Mouse (Mus musculus) MEL (cell line): Measurements from ENCODE around the gene Frmd4b. TPM values are rescaled to one million over a fixed set of nuclear protein-coding genes. Genes with fewer than 3 reads are reported as not detected.

ENCODE experiments used
- DNase-seq: peaks from one replicate; pipeline ENCODE4 v3.0.0; 2011; ENCODE audit warnings: low read depth, low spot score
- H3K27ac ChIP-seq: 2 replicates; pipeline ENCODE4 v1.5.1; 2012; ENCODE audit warnings: low read depth, mild to moderate bottlenecking, control low read depth, low read length, moderate library complexity; ENCODE audit not compliant: control insufficient read depth
- H3K27me3 ChIP-seq, 2 experiments: fragments of 150-350 bp in 1 of 2; sonication (generic) in 1 of 2; 2 replicates each; pipeline ENCODE4 v1.6.1; 2012; ENCODE audit warnings: low read length in 2 of 2, mild to moderate bottlenecking in 2 of 2, improper control_type of control experiment in 1 of 2, moderate library complexity in 1 of 2; ENCODE audit not compliant: insufficient read depth in 2 of 2, control insufficient read depth in 1 of 2
- H3K36me3 ChIP-seq, 2 experiments: 2 replicates each; pipeline ENCODE4 v1.6.1; 2012 to 2014; ENCODE audit warnings: low read length in 2 of 2, improper control_type of control experiment in 1 of 2, inconsistent platforms in 1 of 2, mild to moderate bottlenecking in 1 of 2; ENCODE audit not compliant: insufficient read depth in 2 of 2, control insufficient read depth in 1 of 2
- H3K4me1 ChIP-seq, 2 experiments: fragments of 150-350 bp in 1 of 2; sonication (generic) in 1 of 2; 2 replicates each; pipeline ENCODE4 v1.6.1; 2012; ENCODE audit warnings: low read length in 2 of 2, improper control_type of control experiment in 1 of 2, mild to moderate bottlenecking in 1 of 2; ENCODE audit not compliant: insufficient read depth in 2 of 2, control insufficient read depth in 1 of 2
- H3K4me3 ChIP-seq, 2 experiments: fragments of 150-350 bp in 1 of 2; sonication (generic) in 1 of 2; 2 replicates each; pipeline ENCODE4 v1.5.1; 2012; ENCODE audit warnings: low read depth in 2 of 2, low read length in 2 of 2, mild to moderate bottlenecking in 2 of 2, moderate library complexity in 2 of 2, control low read depth in 1 of 2, improper control_type of control experiment in 1 of 2; ENCODE audit not compliant: control insufficient read depth in 1 of 2, insufficient read depth in 1 of 2
- H3K79me2 ChIP-seq: 2 replicates; pipeline ENCODE4 v1.6.1; 2012; ENCODE audit warnings: mild to moderate bottlenecking, low read length, moderate library complexity; ENCODE audit not compliant: control insufficient read depth, poor library complexity, insufficient read depth
- H3K9ac ChIP-seq: 2 replicates; pipeline ENCODE4 v1.6.1; 2012; ENCODE audit warnings: low read depth, mild to moderate bottlenecking, control low read depth, low read length, moderate library complexity; ENCODE audit not compliant: control insufficient read depth, poor library complexity, severe bottlenecking
- H3K9me3 ChIP-seq: fragments of 150-350 bp; sonication (generic); replicated peaks from 2 replicates; pipeline ENCODE4 v1.6.1; 2012; ENCODE audit warnings: mild to moderate bottlenecking, low read length, improper control_type of control experiment, moderate library complexity; ENCODE audit not compliant: insufficient read depth
- ELF1 ChIP-seq: IDR thresholded peaks from 2 replicates; pipeline ENCODE4 v1.6.1; 2014; ENCODE audit warnings: low read depth, mild to moderate bottlenecking, inconsistent platforms, low read length, improper control_type of control experiment, moderate library complexity
- EP300 ChIP-seq, 2 experiments: IDR thresholded peaks; 2 replicates each; pipeline ENCODE4 v1.6.1; 2011; ENCODE audit warnings: improper control_type of control experiment in 2 of 2, low read length in 2 of 2, low read depth in 1 of 2, mild to moderate bottlenecking in 1 of 2
- MAFK ChIP-seq: IDR thresholded peaks from 2 replicates; pipeline ENCODE4 v1.6.1; 2011; ENCODE audit warnings: low read depth, mild to moderate bottlenecking, low read length, improper control_type of control experiment, borderline replicate concordance
- MAZ ChIP-seq: IDR thresholded peaks from 2 replicates; pipeline ENCODE4 v1.6.1; 2012; ENCODE audit warnings: low read depth, mild to moderate bottlenecking, inconsistent platforms, low read length, improper control_type of control experiment
- MEF2A ChIP-seq: IDR thresholded peaks from 2 replicates; pipeline ENCODE4 v1.6.1; 2014; ENCODE audit warnings: low read depth, mild to moderate bottlenecking, inconsistent platforms, low read length, improper control_type of control experiment; ENCODE audit not compliant: poor library complexity, insufficient replicate concordance, severe bottlenecking; ENCODE audit errors: extremely low read depth
- MYB ChIP-seq: IDR thresholded peaks from 2 replicates; pipeline ENCODE4 v1.6.1; 2011; ENCODE audit warnings: mild to moderate bottlenecking, low read depth, low read length, improper control_type of control experiment
- NELFE ChIP-seq: IDR thresholded peaks from 2 replicates; pipeline ENCODE4 v1.6.1; 2011; ENCODE audit warnings: low read depth, low read length, improper control_type of control experiment
- POLR2AphosphoS2 ChIP-seq: IDR thresholded peaks from 2 replicates; pipeline ENCODE4 v1.6.1; 2011; ENCODE audit warnings: low read length, improper control_type of control experiment
- SIN3A ChIP-seq: IDR thresholded peaks from 2 replicates; pipeline ENCODE4 v1.6.1; 2012; ENCODE audit warnings: low read length, improper control_type of control experiment, inconsistent platforms
- ZC3H11A ChIP-seq: IDR thresholded peaks from 2 replicates; pipeline ENCODE4 v1.6.1; 2012; ENCODE audit warnings: low read depth, mild to moderate bottlenecking, inconsistent platforms, low read length, improper control_type of control experiment
- ZNF384 ChIP-seq: IDR thresholded peaks from 2 replicates; pipeline ENCODE4 v1.6.1; 2012; ENCODE audit warnings: low read depth, mild to moderate bottlenecking, inconsistent platforms, low read length, improper control_type of control experiment
- polyA plus RNA-seq, 2 experiments: library from polyadenylated mRNA; stranded (reverse) in 1 of 2; unstranded in 1 of 2; fragments of >175 nt in 1 of 2; fragments of >200 nt in 1 of 2; gene quantifications; 2 replicates each; pipeline versions ENCODE4 v1.2.1 to v1.2.4; 2012; ENCODE audit warnings: low replicate concordance in 2 of 2, low read depth in 1 of 2; ENCODE audit not compliant: insufficient read length in 2 of 2, insufficient read depth in 1 of 2, missing spikeins in 1 of 2
- total RNA-seq: library from RNA; depleted of rRNA; stranded (reverse); fragments of 300-350 nt; gene quantifications from 2 replicates; pipeline ENCODE4 v1.2.3, GENCODE M21; 2012

Gene Frmd4b
- total and polyA plus RNA-seq, 3 experiments: 0.18 TPM; not detected in 2

GRCm38 (mm10) chr6:97395477-97396350 is 221.6 kb downstream of the Frmd4b start:
- H3K27me3 ChIP-seq: no peaks in the 10 kb centered on the region
- no peaks in the 10 kb centered on the region for H3K4me1 ChIP-seq
- no peaks in the 10 kb centered on the region for H3K79me2 ChIP-seq
- TF ChIP-seq ELF1 (no peak), EP300 (IDR thresholded peaks at IDR 0.05; ENCODE audit: low read depth in 1 of 2, low read length in 2 of 2) (no peak)
- no peaks in the 10 kb centered on the region for H3K36me3 ChIP-seq
- no peaks in the 10 kb centered on the region for H3K9me3 ChIP-seq
- no peak overlapping the region for H3K9ac ChIP-seq
- no peak for DNase-seq
- no peak overlapping the region for H3K27ac ChIP-seq
- no peak overlapping the region for H3K4me3 ChIP-seq

- no peaks in the 10 kb centered on the region for H3K9me3 ChIP-seq
- TF ChIP-seq MAZ (no peak), SIN3A (no peak)
- H3K27me3 ChIP-seq: no peaks in the 10 kb centered on the region
- no peaks in the 10 kb centered on the region for H3K4me1 ChIP-seq
- DNase-seq: no peak
- no peak overlapping the region for H3K27ac ChIP-seq
- no peak overlapping the region for H3K9ac ChIP-seq
- no peaks in the 10 kb centered on the region for H3K36me3 ChIP-seq
- H3K79me2 ChIP-seq: no peaks in the 10 kb centered on the region
- H3K4me3 ChIP-seq: no peak overlapping the region
Measured at GRCm38 (mm10) chr6:97394473-97395075, 222.8 kb downstream of the Frmd4b start.

- H3K27ac ChIP-seq: no peak overlapping the region
- H3K9me3 ChIP-seq: no peaks in the 10 kb centered on the region
- no peak for DNase-seq
- no peaks in the 10 kb centered on the region for H3K27me3 ChIP-seq
- H3K4me3 ChIP-seq: no peak overlapping the region
- H3K79me2 ChIP-seq: no peaks in the 10 kb centered on the region
- H3K36me3 ChIP-seq: no peaks in the 10 kb centered on the region
- no peak for TF ChIP-seq NELFE
- TF ChIP-seq SIN3A: no peak
- no peak for TF ChIP-seq MYB
- TF ChIP-seq ZNF384: no peak
- no peak for TF ChIP-seq MAFK
- no peak for TF ChIP-seq POLR2AphosphoS2
- no peak for TF ChIP-seq ZC3H11A
- no peak for TF ChIP-seq MEF2A
- no peak for TF ChIP-seq EP300 (IDR thresholded peaks at IDR 0.05; ENCODE audit: low read depth in 1 of 2, low read length in 2 of 2)
- no peaks in the 10 kb centered on the region for H3K4me1 ChIP-seq
- H3K9ac ChIP-seq: no peak overlapping the region
Measured at GRCm38 (mm10) chr6:97392912-97393311, 224.4 kb downstream of the Frmd4b start.
